Mouse (Mus musculus) spleen, adult 2 months (tissue): ENCODE measurements around the gene Kcnip2. TPM values are rescaled to one million over a fixed set of nuclear protein-coding genes. Genes with fewer than 3 reads are reported as not detected.
A peak's percentile ranks its signal among the peaks of the same experiment; 100 is the strongest.

ENCODE experiments used
- DNase-seq, 2 experiments: peaks; one replicate each; pipeline versions ENCODE4 v3.0.0 to v3.0.0-alpha.2; 2012 to 2021; ENCODE audit warnings: low spot score in 2 of 2, low read depth in 1 of 2
- H3K27ac ChIP-seq: fragments of 200-500 bp; 2 replicates; pipeline ENCODE4 v1.5.1; 2012; ENCODE audit warnings: low read length, inconsistent platforms; ENCODE audit not compliant: insufficient read depth
- H3K27me3 ChIP-seq: fragments of 200-500 bp; 2 replicates; pipeline ENCODE4 v1.6.1; 2012; ENCODE audit warnings: mild to moderate bottlenecking, moderate library complexity, low read length, inconsistent platforms; ENCODE audit not compliant: control insufficient read depth, insufficient read depth
- H3K36me3 ChIP-seq: fragments of 200-500 bp; 2 replicates; pipeline ENCODE4 v1.6.1; 2012; ENCODE audit warnings: mild to moderate bottlenecking, low read length, inconsistent platforms; ENCODE audit not compliant: control insufficient read depth, insufficient read depth
- H3K4me1 ChIP-seq: fragments of 200-500 bp; 2 replicates; pipeline ENCODE4 v1.6.1; 2011; ENCODE audit warnings: inconsistent platforms; ENCODE audit not compliant: control insufficient read depth, insufficient read depth, insufficient read length
- H3K4me3 ChIP-seq: fragments of 200-500 bp; 2 replicates; pipeline ENCODE4 v1.5.1; 2011; ENCODE audit warnings: mild to moderate bottlenecking, inconsistent platforms; ENCODE audit not compliant: insufficient read depth, insufficient read length; ENCODE audit errors: extremely low read depth
- CTCF ChIP-seq: fragments of 200-500 bp; IDR thresholded peaks from 2 replicates; pipeline ENCODE4 v1.5.1; 2011; ENCODE audit warnings: mild to moderate bottlenecking, inconsistent platforms; ENCODE audit not compliant: insufficient read depth, insufficient read length, insufficient replicate concordance; ENCODE audit errors: extremely low read depth
- POLR2A ChIP-seq: fragments of 200-500 bp; IDR thresholded peaks from 2 replicates; pipeline ENCODE4 v1.6.1; 2011; ENCODE audit warnings: low read depth, low read length, inconsistent platforms
- WGBS: fragments of 180-500 bp; shearing (Covaris S2); methylation state at CpG from one replicate; pipeline ENCODE4 v1.1.7; 2018; 5-methylcytosine and 5-hydroxymethylcytosine counted together
- polyA plus RNA-seq: library from polyadenylated mRNA; depleted of rRNA; stranded (reverse); fragments of >200 nt; gene quantifications from 2 replicates; pipeline ENCODE4 v1.2.3, GENCODE M21; 2012

Gene Kcnip2
- polyA plus RNA-seq, 1 experiment: 1.5 TPM

DNA sequence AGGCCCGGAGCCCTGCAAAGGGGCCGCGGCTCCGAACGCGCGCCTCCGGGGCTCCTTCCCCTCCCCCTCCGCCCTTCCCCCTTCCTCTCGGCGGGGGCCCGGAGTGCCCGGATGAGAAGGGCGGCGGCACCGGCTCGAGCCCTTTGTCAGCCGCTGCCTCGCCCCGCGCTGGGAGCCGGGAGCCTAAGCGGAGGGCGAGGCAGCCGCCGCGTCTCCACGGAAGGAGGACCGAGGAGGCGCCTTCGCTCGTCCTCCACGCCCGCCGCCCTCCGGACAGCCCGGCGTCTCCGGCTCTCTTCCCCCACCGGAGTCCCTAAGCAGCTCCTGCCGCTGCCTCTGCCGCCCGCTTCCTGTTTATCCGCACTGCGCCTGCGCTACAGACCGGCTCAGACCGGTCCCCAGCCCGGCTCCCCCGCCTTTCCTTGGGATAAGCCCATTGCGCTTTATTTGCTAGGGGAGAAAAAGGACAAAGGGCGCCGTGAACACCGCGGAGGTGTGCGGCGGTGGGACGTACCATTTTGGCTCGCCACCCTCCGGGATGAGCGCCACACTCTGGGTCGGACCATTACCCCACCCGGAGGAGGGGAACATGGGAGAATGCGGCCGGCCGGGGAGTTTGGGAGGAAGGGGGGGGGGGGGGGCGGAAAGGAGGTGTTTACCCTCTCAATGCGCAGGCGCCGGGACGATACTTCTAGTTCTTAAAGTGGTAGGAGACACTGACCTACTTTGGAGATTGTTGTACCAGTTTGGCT lies 32.5 kb downstream of the Kcnip2 start, which contains the start of gene Mgea5:
Gene Mgea5 (minus strand): TSS at position 657 of the 752 bp plus-strand sequence.
- Histone ChIP-seq H3K4me1 (peaks cover 18% of the 10 kb centered on the region), H3K27ac (peak within 1 kb of the TSS; percentile 99), H3K36me3 (peaks cover 8% of the 10 kb centered on the region), H3K4me3 (peak within 1 kb of the TSS; percentile 94), H3K27me3 (no peaks in the 10 kb centered on the region)
- no peak for TF ChIP-seq CTCF
- TF ChIP-seq POLR2A: peak; percentile 94
- peak; percentile 97 to 99 for DNase-seq
- WGBS: under 1% methylated on average over 68 of the region's 71 CpGs

DNA sequence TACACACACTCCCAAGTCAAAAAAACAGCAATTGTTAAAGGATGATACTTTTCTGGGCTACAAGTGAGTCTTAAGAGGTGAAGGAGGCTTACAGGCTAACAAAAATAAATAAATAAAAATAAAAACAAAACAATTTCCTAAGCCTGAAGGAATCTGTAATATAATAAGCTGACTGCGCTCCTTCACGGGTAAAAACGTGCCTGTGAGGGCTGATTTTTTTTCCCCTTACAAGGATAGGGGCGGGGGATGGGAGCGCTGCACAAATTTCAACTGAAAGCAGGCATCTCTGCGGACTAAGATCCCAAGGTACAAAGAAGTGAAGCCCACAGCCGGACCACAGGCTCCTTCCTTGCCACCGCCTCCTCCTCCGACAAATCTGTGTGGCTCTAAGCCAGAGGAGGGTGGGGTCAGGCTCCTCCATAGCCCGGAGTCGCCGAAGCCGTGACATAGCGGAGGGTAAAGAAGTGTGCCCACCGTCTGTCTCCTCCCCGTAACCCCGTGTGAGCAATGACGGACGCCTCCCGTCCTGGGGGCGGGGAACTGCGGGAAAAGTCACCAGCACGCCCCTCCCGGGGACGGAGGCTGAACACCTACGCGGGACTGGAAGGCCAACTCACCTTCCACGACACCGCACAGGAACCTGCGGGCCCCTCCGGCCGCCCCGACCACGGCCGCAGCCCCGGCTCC lies 33.4 kb downstream of the Kcnip2 start:
- peak in 1 of 2 experiments; percentile 45 for DNase-seq
- peaks cover 16% of the 10 kb centered on the region for H3K36me3 ChIP-seq
- H3K4me1 ChIP-seq: peaks cover 18% of the 10 kb centered on the region

DNA sequence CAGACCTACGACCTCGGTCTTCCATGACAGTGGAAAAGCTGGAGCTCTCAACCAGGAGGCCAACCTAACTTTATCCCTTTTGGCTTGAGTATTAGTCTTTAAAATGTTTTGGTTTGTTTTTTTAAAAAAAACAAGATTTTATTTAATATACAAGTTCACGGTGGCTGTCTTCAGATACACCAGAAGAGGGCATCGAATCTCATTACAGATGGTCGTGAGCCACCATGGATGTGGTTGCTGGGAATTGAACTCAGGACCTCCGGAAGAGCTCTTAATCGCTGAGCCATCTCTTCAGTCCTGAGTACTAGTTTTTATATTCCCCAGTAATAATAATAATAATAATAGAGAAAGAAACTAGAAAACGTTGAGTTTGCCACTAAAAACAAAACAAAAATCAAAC lies 34.2 kb downstream of the Kcnip2 start:
- WGBS: 46% methylated on average over 8 of the region's 8 CpGs
- Histone ChIP-seq H3K36me3 (peaks cover 20% of the 10 kb centered on the region), H3K27me3 (no peaks in the 10 kb centered on the region), H3K4me3 (no peak overlapping the region; the same call in 1 of the 2 replicates), H3K27ac (no peak overlapping the region), H3K4me1 (peaks cover 18% of the 10 kb centered on the region)
- no peak for DNase-seq
- TF ChIP-seq CTCF (no peak), POLR2A (no peak)

More for the DNA sequence above, 33.4 kb downstream of the Kcnip2 start:
- Histone ChIP-seq H3K27ac (peak overlapping the region; percentile 99), H3K4me3 (peak overlapping the region; percentile 94), H3K27me3 (no peaks in the 10 kb centered on the region)
- WGBS: under 1% methylated on average over 35 of the region's 36 CpGs
- TF ChIP-seq CTCF (no peak), POLR2A (no peak)

- Histone ChIP-seq H3K27ac (0 out of 2 replicates have a peak overlapping the region, but pooled peaks have one; percentile 1), H3K36me3 (peaks cover 27% of the 10 kb centered on the region), H3K4me3 (no peak overlapping the region), H3K27me3 (no peaks in the 10 kb centered on the region), H3K4me1 (peaks cover 18% of the 10 kb centered on the region)
- no peak for DNase-seq
- TF ChIP-seq CTCF (no peak), POLR2A (no peak)
- 43% methylated on average over 13 of the region's 13 CpGs for WGBS
These were observed 35.4 kb downstream of the Kcnip2 start for GRCm38 (mm10) chr19:45780350-45780915.

DNA sequence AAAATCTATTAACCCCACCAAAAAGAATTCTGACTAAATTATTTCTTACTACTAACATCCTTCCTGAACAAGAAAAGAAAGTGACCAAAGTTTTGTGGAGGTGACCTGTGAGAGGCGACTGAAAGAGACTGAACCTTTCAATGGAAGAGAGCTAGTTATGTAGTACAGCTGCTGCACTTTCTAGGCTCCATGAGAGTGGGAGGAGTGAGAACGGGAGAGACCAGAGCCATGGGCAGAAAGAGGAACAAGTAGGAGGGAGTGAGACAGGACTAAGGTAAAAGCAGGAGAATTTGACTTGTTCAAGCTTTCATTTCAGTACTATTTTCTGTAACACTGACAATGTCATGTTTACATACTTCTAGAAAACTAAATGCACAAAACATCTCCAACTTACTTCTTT lies 40.4 kb downstream of the Kcnip2 start:
- Histone ChIP-seq H3K36me3 (peaks cover 60% of the 10 kb centered on the region), H3K27ac (no peak overlapping the region), H3K27me3 (no peaks in the 10 kb centered on the region), H3K4me1 (peaks cover 3% of the 10 kb centered on the region; the same call in 1 of the 2 replicates), H3K4me3 (no peak overlapping the region)
- WGBS: 71% methylated on average over 2 of the region's 2 CpGs
- DNase-seq: no peak
- TF ChIP-seq POLR2A (no peak), CTCF (no peak)

GRCm38 (mm10) chr19:45771501-45771900 lies 44.4 kb downstream of the Kcnip2 start:
- DNase-seq: no peak
- Histone ChIP-seq H3K4me3 (no peak overlapping the region), H3K4me1 (no peaks in the 10 kb centered on the region), H3K27ac (no peak overlapping the region), H3K27me3 (no peaks in the 10 kb centered on the region), H3K36me3 (peaks cover 70% of the 10 kb centered on the region)
- 70% methylated on average over 5 of the region's 5 CpGs for WGBS
- TF ChIP-seq POLR2A: no peak
- no peak for TF ChIP-seq CTCF
